Mouse (Mus musculus) gastrocnemius, postnatal 14 days (tissue): Measurements from ENCODE around the gene Cplx2. TPM values are rescaled to one million over a fixed set of nuclear protein-coding genes. Genes with fewer than 3 reads are reported as not detected.

Experiments used
- DNase-seq: peaks from one replicate; pipeline ENCODE4 v3.0.0; 2021; ENCODE audit warnings: mixed read lengths
- intact Hi-C: fragments of 180-260 bp; cut with DNase I; formaldehyde crosslinking; loops from one replicate; pipeline ENCODE4 v1.15.1; 2025; ENCODE audit warnings: low total_unique reads
- long read RNA-seq, 2 experiments: library from polyadenylated mRNA; stranded (forward); transcript quantifications; one replicate each; pipeline ENCODE4 v2.0.0; 2021
- total RNA-seq, 2 experiments: library from RNA; stranded (reverse); gene quantifications; 2 replicates each; pipeline ENCODE4 v1.2.3; 2021

The Cplx2 gene
- 1 to 10 TPM; 3.7 to 5.1 TPM for total RNA-seq
- long read RNA-seq, experiment 1, partial matches to known transcripts = 0 of 1 reads
- long read RNA-seq, experiment 1, other reads (novel, unspliced or antisense) = 1 of 1 reads
- long read RNA-seq, experiment 2, partial matches to known transcripts = 0 of 1 reads
- long read RNA-seq, experiment 2, other reads (novel, unspliced or antisense) = 1 of 1 reads

GRCm38 (mm10) chr13:54371049-54371386 lies at the start of gene Cplx2:
Gene Cplx2, plus strand, starts transcription at chr13:54371349.
- intact Hi-C loops = loop anchor here (2.0 kb wide), 1 partner anchor 122 kb away; no protein-coding TSS in a partner anchor
- DNase-seq = no peak

DNA sequence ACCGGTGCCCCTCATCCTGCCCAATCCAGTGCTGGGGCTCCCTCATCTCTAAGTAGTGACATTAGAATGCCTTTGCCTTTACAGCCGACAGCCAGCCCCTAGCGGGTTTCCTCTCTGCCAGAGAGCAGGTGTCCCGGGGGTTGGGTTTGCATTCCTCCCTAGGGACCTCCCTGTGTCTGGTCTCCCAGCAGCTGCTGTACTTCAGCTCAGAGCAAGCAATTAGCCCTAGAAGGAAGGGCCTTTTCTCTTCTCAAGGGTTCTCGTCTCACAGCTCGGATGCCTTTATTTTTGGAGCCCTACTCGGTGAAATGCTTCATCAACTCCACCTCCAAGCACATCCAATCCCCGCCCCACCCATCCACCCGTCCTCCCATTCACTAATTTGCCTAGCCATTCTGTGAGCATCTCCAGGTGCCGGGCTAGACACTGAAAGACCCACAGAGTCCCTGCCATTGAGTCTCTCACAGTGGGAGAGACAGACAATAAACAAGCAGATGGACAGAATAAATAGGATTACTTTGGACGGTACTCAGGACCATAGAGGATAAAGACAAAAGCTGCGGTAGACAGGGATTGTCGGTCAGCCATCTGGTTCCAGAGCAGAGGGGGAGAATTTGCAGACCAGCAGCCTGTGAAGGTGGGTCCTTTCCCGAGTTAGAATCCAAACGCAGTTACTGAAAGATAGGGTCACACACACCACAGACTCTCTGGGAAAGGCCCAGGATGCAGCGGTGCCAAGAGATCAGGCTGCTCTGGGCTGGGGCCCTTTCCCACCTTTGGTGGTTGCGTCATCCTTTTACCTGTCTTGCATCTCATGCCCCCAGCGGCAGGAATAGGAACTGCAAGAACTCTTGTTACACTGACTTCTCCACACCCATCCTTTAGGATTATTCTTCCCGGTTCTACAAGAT lies 48.5 kb upstream of the Cplx2 start:
- peak; percentile 33 for DNase-seq
- intact Hi-C loops = no loop called here

GRCm38 (mm10) chr13:54323307-54324165 lies 47.6 kb upstream of the Cplx2 start:
- DNase-seq = no peak
- intact Hi-C loops = no loop called here

GRCm38 (mm10) chr13:54324178-54324577 lies 47.0 kb upstream of the Cplx2 start:
- DNase-seq = no peak
- intact Hi-C loops = no loop called here

GRCm38 (mm10) chr13:54325814-54326213 lies 45.3 kb upstream of the Cplx2 start:
- intact Hi-C loops = no loop called here
- no peak for DNase-seq

DNA sequence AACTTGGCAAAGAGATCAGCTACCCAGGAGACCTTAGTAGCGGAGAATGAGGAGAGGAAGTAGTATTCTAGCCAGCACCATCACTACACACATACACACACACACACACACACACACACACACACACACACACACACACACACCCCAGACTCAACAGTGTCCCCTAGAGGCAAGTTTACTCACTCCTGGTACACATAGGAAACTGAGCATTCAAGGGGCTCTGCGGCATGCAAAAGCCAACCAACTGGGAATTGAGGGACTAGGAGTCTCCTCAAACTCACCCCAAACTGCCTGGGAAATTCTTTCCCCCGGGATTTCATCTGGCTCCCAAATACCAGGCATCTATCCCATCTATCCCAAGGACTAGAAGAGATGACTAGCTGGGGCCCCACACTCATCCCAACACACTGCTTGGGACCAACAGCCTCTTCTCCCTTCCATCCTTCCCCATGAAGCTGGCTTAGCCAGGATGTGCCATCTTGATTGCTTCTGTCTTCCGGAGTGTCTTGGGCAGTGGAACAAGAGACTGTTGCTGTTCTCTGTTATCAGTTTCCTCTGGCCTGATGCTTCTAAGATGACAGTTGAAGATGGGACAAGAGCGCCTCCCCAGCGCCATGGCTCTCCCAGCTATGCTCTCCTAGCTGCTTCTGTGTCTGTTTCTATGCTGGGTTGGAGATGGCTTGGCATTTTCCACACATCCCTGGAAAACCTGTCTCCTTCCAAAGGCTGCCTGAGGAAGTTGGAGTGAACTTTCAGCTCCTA lies 44.3 kb upstream of the Cplx2 start:
- intact Hi-C loops = no loop called here
- no peak for DNase-seq

DNA sequence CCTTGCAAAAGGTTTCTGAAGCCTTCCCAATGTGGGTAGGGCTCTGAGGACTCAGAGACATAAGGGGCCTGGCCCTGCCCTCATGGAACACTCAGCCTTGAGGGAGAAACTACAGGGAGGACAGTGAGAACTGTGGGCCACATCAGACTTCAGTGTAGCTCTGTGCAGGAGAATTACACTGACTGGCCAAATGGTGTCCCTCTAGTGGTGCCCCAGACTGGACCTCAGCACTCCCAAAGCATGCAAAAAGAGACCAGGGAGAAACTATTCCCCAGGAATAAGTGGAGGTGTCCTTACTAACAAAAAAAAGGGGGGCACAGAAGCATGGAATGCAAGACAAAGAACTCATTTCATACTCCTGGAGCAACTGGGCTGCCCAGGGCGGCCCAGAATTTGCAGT lies 43.1 kb upstream of the Cplx2 start:
- intact Hi-C loops = no loop called here
- DNase-seq = no peak

- intact Hi-C loops = no loop called here
- DNase-seq = no peak
These were observed 42.1 kb upstream of the Cplx2 start for GRCm38 (mm10) chr13:54328954-54329490.

- DNase-seq = peak; percentile 88
- intact Hi-C loops = no loop called here
These were observed 39.1 kb upstream of the Cplx2 start for GRCm38 (mm10) chr13:54331825-54332675.

- intact Hi-C loops = no loop called here
- DNase-seq = no peak
These were observed 38.1 kb upstream of the Cplx2 start for GRCm38 (mm10) chr13:54332921-54333477.

- intact Hi-C loops = no loop called here
These were observed 34.1 kb upstream of the Cplx2 start for GRCm38 (mm10) chr13:54337058-54337457.

GRCm38 (mm10) chr13:54337541-54337940 lies 33.6 kb upstream of the Cplx2 start:
- DNase-seq = no peak
- intact Hi-C loops = no loop called here

More at GRCm38 (mm10) chr13:54337058-54337457, 34.1 kb upstream of the Cplx2 start:
- no peak for DNase-seq

DNA sequence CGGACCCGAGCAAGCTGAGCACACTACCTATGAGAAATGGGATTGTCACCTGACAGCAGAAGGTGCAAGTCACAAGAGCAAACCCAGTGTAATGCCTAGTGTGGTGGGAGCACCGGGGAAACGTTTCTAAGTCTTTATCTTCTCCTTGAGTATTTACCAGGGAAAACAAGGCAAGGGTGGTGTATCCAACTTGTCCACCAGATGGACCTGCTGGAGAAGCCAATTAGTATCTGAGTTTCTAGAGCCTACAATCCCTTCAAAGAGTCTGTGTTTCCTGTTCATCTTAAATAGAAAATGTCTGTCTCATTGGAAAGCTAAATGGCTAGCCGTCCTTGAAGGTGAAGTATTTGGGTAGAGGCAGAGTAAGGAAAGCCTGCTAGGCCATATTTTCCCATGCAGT lies 32.3 kb upstream of the Cplx2 start:
- DNase-seq = no peak
- intact Hi-C loops = no loop called here

GRCm38 (mm10) chr13:54345885-54346647 lies 25.1 kb upstream of the Cplx2 start:
- intact Hi-C loops = no loop called here
- peak; percentile 29 for DNase-seq

DNA sequence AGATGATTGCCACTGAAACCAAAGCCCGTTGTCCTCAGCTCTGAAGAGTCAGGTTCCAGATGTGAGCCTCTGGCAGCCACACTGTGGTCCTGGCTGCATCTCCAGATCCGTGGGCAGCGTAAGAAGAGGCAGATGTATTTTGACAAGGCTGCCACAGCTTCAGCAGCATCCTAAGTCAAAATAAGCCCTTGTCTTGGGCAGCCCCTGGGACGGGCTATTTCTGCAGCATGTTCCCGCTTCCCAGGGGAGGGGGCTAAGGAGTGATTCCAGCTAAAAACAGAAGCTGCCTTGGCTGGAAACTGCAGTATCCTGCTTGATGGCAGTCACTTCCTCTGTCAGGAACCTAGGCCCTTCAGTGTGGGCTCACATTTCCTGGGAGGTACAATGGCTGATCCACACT lies 23.1 kb upstream of the Cplx2 start:
- intact Hi-C loops = no loop called here

GRCm38 (mm10) chr13:54349126-54349759 lies 21.9 kb upstream of the Cplx2 start:
- DNase-seq = no peak
- intact Hi-C loops = no loop called here

More for the DNA sequence above, 23.1 kb upstream of the Cplx2 start:
- no peak for DNase-seq

DNA sequence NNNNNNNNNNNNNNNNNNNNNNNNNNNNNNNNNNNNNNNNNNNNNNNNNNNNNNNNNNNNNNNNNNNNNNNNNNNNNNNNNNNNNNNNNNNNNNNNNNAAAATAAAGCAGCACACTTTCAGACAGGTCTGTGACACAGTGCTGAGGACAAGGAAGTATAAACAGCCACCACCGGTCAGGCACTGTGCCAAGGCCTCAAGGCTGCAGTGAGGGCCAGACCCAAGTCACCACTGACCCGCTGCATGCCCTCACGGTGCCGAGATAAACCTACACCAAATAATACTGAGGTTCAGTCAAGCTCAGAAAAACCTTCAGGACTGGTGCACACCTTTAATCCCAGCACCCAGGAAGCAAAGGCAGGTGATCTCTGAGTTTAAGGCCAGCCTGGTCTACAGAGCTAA lies 13.7 kb upstream of the Cplx2 start:
- intact Hi-C loops = no loop called here
- DNase-seq = no peak
